28 mouse cellular contexts compared by ENCODE assay signal in the genomic region with DNA sequence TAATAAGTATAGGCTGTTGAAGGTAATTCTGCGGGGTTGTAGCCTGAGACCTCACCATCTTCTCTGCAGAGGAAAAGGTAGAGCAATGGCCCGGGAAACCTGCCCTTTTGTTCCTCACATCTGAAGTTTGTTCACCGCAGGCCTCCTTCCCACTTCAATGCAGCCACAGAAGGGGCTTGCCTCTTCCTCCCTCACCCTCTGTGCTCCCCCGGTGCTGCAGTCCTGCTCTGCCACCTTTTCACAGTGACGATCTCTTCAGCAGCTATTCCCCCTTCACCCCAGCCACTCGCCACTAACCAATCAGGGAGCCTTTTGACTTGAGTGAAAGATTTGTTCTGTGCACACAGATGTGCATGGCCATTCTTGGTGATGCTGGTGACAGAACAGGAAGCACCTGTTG.
A peak's percentile ranks its signal among the peaks of the same experiment; 100 is the strongest.
DNase-seq lines count a peak whose midpoint lies in the region; ATAC-seq lines count a peak whose summit lies in the region.
"Had no signal": no experiment of that assay in that cellular context is flagged by ENCODE, and none has a peak within 500 bp of the region (broad histone marks: within the 10 kb centered on the region; RNA-seq: fewer than 3 reads in every experiment).

No protein-coding gene starts in this region.

- H3K27ac ChIP-seq in neural tube, embryonic 15.5 days (replicated peaks): no peak overlapping the region
- H3K27ac ChIP-seq: forebrain, embryonic 10.5 days; forebrain, embryonic 15.5 days; hindbrain, embryonic 13.5 days; kidney, embryonic 15.5 days; layer of hippocampus, adult 2 months; left cerebral cortex, adult 2 months; limb, embryonic 12.5 days; lung, embryonic 15.5 days; stomach, postnatal 0 days had no signal

- peak; percentile 43 for ATAC-seq in erythroblast, adult 5-6 weeks (replicated peaks; ENCODE audit: low FRiP score, poor library complexity, severe bottlenecking)
- no peak for ATAC-seq in neural tube, embryonic 15.5 days (ENCODE audit: low FRiP score)
- ATAC-seq: forebrain, embryonic 15.5 days; intestine, postnatal 0 days had no signal

- no peaks in the 10 kb centered on the region for H3K9me3 ChIP-seq in neural tube, embryonic 15.5 days (replicated peaks)
- H3K9me3 ChIP-seq: forebrain, embryonic 10.5 days; forebrain, embryonic 15.5 days; hindbrain, embryonic 13.5 days; kidney, embryonic 15.5 days; limb, embryonic 12.5 days; lung, embryonic 15.5 days had no signal

- no peak overlapping the region for H3K9ac ChIP-seq in neural tube, embryonic 15.5 days (replicated peaks)
- H3K9ac ChIP-seq: forebrain, embryonic 15.5 days; hindbrain, embryonic 13.5 days; kidney, embryonic 15.5 days; limb, embryonic 12.5 days; lung, embryonic 15.5 days had no signal

- H3K4me2 ChIP-seq in neural tube, embryonic 15.5 days: no peak overlapping the region
- H3K4me2 ChIP-seq: forebrain, embryonic 15.5 days; heart, embryonic 11.5 days; hindbrain, embryonic 13.5 days; kidney, embryonic 15.5 days; limb, embryonic 12.5 days; lung, embryonic 15.5 days had no signal

- H3K36me3 ChIP-seq in neural tube, embryonic 15.5 days: no peaks in the 10 kb centered on the region
- H3K36me3 ChIP-seq: forebrain, embryonic 10.5 days; forebrain, embryonic 15.5 days; hindbrain, embryonic 13.5 days; kidney, embryonic 15.5 days; limb, embryonic 12.5 days; lung, embryonic 15.5 days had no signal

- no peaks in the 10 kb centered on the region for H3K27me3 ChIP-seq in neural tube, embryonic 15.5 days (replicated peaks)
- H3K27me3 ChIP-seq: CH12.LX; forebrain, embryonic 15.5 days; hindbrain, embryonic 13.5 days; kidney, embryonic 15.5 days; limb, embryonic 12.5 days; lung, embryonic 15.5 days had no signal

- intact Hi-C loops in heart, postnatal 25 days (cut with DNase I): no loop called here

- peak; percentile 80 for DNase-seq in heart, adult 11 months
- DNase-seq in heart, postnatal 25 days (ENCODE audit: low spot score): no peak
- peak; percentile 57 to 76 for DNase-seq in thymus, adult 18-20 months
- DNase-seq in thymus, postnatal 25 days: peak; percentile 82
- no peak for DNase-seq in urinary bladder, postnatal 25 days (ENCODE audit: low spot score)
- DNase-seq in urinary bladder, adult 18-20 months (ENCODE audit: low spot score in 2 of 2): no peak
- DNase-seq: adrenal gland, postnatal 10 days; cerebellum, adult 8-10 months; cerebellum, postnatal 25 days; gastrocnemius, postnatal 25 days; heart, adult 18-20 months; heart, postnatal 4 days; kidney, postnatal 25 days; right cerebral cortex, postnatal 4 days had no signal

- no peak overlapping the region for H3K4me3 ChIP-seq in neural tube, embryonic 15.5 days (replicated peaks)
- H3K4me3 ChIP-seq: forebrain, embryonic 10.5 days; forebrain, embryonic 15.5 days; hindbrain, embryonic 13.5 days; kidney, embryonic 15.5 days; layer of hippocampus, adult 2 months; left cerebral cortex, adult 2 months; limb, embryonic 12.5 days; lung, embryonic 15.5 days had no signal

- no peaks in the 10 kb centered on the region for H3K4me1 ChIP-seq in neural tube, embryonic 15.5 days
- H3K4me1 ChIP-seq: hindbrain, embryonic 13.5 days had no signal

- WGBS in neural tube, embryonic 15.5 days: 56% methylated on average over 6 of the region's 6 CpGs

Comparison
In these comparisons a context has a peak if more than half of its experiments do, and no peak if none do; other contexts are left out.
1. DNase-seq: peak in heart, adult 11 months (single experiment), thymus, adult 18-20 months (2 of 2) and thymus, postnatal 25 days (single experiment); none in heart, postnatal 25 days (single experiment), urinary bladder, postnatal 25 days (single experiment) and urinary bladder, adult 18-20 months (0 of 2).